Mouse (Mus musculus) midbrain, embryonic 14.5 days (tissue): Measurements from ENCODE around the gene Fggy. TPM values are rescaled to one million over a fixed set of nuclear protein-coding genes. Genes with fewer than 3 reads are reported as not detected.
A peak's percentile ranks its signal among the peaks of the same experiment; 100 is the strongest.

Source experiments
- ATAC-seq: fragments of 200-750 bp; cut with Nextera tagmentation; 2 replicates; pipeline ENCODE4 v1.8.0; 2017; ENCODE audit warnings: moderate number of reproducible peaks, moderate library complexity; ENCODE audit not compliant: low FRiP score, low TSS enrichment
- DNase-seq: peaks from one replicate; pipeline ENCODE4 v3.0.0-alpha.2; 2015
- H3K27ac ChIP-seq: fragments of 300-500 bp; sonication (generic); replicated peaks from 2 replicates; pipeline ENCODE4 v1.5.1; 2014; ENCODE audit warnings: mild to moderate bottlenecking, low read depth, low read length, moderate library complexity
- H3K27me3 ChIP-seq: fragments of 300-500 bp; sonication (generic); 2 replicates; pipeline ENCODE4 v1.6.1; 2014; ENCODE audit warnings: low read length, control low read depth, mixed read lengths; ENCODE audit not compliant: control insufficient read depth, insufficient read depth
- H3K36me3 ChIP-seq: fragments of 300-500 bp; sonication (generic); 2 replicates; pipeline ENCODE4 v1.6.1; 2014; ENCODE audit warnings: low read length, control low read depth; ENCODE audit not compliant: control insufficient read depth, insufficient read depth
- H3K4me1 ChIP-seq: fragments of 300-500 bp; sonication (generic); 2 replicates; pipeline ENCODE4 v1.6.1; 2014; ENCODE audit warnings: mild to moderate bottlenecking, antibody characterized with exemption, low read length, control low read depth; ENCODE audit not compliant: control insufficient read depth, insufficient read depth
- H3K4me2 ChIP-seq: fragments of 300-500 bp; sonication (generic); 2 replicates; pipeline ENCODE4 v1.6.1; 2014; ENCODE audit warnings: mild to moderate bottlenecking, low read length, moderate library complexity
- H3K4me3 ChIP-seq: fragments of 300-500 bp; sonication (generic); replicated peaks from 2 replicates; pipeline ENCODE4 v1.5.1; 2014; ENCODE audit warnings: low read depth, low read length
- H3K9ac ChIP-seq: fragments of 300-500 bp; sonication (generic); replicated peaks from 2 replicates; pipeline ENCODE4 v1.6.1; 2014; ENCODE audit warnings: mild to moderate bottlenecking, low read length, moderate library complexity
- H3K9me3 ChIP-seq: fragments of 300-500 bp; sonication (generic); 2 replicates; pipeline ENCODE4 v1.6.1; 2016; ENCODE audit warnings: low read length, control low read depth, mixed read lengths; ENCODE audit not compliant: control insufficient read depth
- WGBS: fragments of 180-500 bp; shearing (Covaris S2); extraction: QIAGEN DNeasy Blood & Tissue Kit; methylation state at CpG from one replicate; pipeline ENCODE4 v1.1.7; 2014; 5-methylcytosine and 5-hydroxymethylcytosine counted together
- polyA plus RNA-seq: library from polyadenylated mRNA; unstranded; fragments of >200 nt; fragmentation: Nextera tagmentation; extraction: Ambion mirVana; gene quantifications from 2 replicates; pipeline ENCODE4 v1.2.1, GENCODE M21; 2014

The Fggy gene
- polyA plus RNA-seq, 1 experiment from 2014 or later, result 8.8 TPM

DNA sequence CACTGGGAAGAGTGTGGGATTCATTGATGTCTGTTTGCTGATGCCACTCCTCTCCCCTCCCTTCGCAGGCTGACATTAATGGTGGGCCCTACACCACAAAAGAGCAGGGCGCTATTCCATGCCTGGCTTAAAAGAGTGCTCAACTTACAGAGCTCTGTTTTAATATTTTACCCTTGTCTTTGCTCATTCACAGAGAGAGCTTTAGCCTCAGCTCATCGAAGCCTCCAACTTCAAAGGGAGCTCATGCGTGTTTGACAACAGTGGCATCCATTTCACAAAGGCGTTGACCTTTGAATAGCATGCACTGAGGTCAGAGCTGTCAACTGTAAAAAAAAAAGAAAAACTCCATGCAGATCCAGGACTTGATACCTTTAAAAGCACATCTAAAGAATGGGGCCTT is 86.7 kb downstream of the Fggy start:
- no peak for DNase-seq

DNA sequence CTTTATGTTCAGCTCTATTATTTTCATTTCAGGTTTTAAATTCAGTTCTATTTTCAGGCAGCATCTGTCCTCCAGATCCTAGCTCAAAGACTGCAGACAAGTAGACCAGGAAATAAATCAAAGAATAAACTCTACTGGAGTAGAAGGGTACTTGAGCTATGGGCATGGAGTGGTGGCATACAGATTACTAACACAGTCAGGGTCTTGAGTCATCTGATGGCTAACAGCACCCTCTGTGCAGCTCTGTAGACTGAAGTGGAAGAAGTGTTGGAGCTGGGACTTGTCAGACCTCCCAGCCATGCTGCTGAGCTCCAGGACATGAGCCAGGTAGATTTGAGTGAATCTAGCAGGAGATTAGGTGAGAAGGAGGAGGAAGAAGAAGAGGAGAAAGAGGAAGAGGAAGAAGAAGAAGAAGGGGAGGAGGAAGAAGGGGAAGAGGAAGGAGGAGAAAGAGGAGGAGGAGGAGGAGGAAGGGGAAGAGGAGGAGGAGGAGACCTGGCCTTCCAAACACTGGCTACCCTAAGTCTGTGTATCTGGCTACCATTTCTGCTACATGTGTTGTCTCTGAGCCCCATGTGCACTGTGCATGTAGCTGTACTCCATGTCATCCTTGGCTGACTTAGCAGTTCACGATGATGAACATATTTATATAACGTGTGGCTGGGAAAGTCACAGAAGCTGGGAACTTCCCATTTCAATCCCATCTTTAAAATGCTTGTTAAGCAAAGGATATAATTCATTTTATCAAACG is 91.7 kb downstream of the Fggy start:
- whole genome bisulfite sequencing, result 89% methylated on average over 3 of the region's 3 CpGs
- no peak overlapping the region for H3K4me2 ChIP-seq

More for the DNA sequence above, 86.7 kb downstream of the Fggy start:
- no peaks in the 10 kb centered on the region for H3K4me1 ChIP-seq
- 21% methylated on average over 5 of the region's 5 CpGs for WGBS
- no peaks in the 10 kb centered on the region for H3K27me3 ChIP-seq
- ATAC-seq, result no peak
- no peaks in the 10 kb centered on the region for H3K36me3 ChIP-seq
- H3K9me3 ChIP-seq, result no peaks in the 10 kb centered on the region
- no peak overlapping the region for H3K4me2 ChIP-seq
- H3K27ac ChIP-seq, result no peak overlapping the region
- no peak overlapping the region for H3K4me3 ChIP-seq
- H3K9ac ChIP-seq, result no peak overlapping the region

DNA sequence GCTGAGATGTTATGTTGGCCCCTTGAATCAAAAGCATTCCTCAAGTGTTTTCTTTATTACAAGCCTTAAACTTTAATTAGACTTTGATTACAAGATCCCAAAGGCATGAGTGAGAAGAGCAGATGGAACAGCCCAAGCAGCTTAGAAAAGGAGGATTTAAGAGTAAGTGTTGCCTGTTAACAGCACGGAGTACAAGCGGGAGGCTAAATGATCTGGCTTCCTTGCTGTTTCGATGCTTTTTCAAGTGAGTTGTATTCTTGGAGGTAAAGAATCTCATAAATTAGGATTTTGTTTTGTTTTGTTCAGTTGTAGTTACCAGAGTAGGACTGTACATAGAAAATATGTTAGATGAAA is 92.2 kb downstream of the Fggy start:
- 94% methylated on average over 3 of the region's 3 CpGs for WGBS
- Histone ChIP-seq H3K4me2 (no peak overlapping the region), H3K4me1 (0 out of 2 replicates have a peak, but pooled peaks cover 9% of the 10 kb centered on the region), H3K9ac (no peak overlapping the region), H3K4me3 (no peak overlapping the region), H3K36me3 (no peaks in the 10 kb centered on the region), H3K27ac (no peak overlapping the region), H3K27me3 (no peaks in the 10 kb centered on the region), H3K9me3 (no peaks in the 10 kb centered on the region)
- DNase-seq (no peak), ATAC-seq (no peak)

More for the DNA sequence above, 91.7 kb downstream of the Fggy start:
- no peak for ATAC-seq
- H3K27me3 ChIP-seq, result no peaks in the 10 kb centered on the region
- no peaks in the 10 kb centered on the region for H3K9me3 ChIP-seq
- no peak overlapping the region for H3K27ac ChIP-seq
- H3K4me1 ChIP-seq, result 0 out of 2 replicates have a peak, but pooled peaks cover 9% of the 10 kb centered on the region
- DNase-seq, result no peak
- H3K4me3 ChIP-seq, result no peak overlapping the region
- H3K9ac ChIP-seq, result no peak overlapping the region
- H3K36me3 ChIP-seq, result no peaks in the 10 kb centered on the region

DNA sequence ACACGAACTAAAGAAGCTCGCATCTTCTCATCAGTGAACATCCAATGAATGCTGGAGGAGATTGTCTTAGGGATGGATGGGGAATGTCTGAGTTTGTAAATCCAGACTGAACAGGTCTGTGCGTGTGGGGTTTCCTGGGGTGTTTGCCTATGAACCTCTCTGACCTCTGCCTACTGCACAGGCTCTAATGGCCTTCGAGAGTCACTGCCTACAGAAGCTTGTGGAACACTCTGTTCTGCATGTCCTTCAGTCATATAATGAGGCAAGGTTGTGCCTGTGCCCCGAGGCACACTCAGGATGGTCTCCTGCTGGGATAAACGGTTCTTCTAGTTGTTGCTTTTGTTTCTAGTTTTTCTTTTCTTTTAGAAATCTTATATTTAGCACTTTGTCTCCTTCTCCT is 92.7 kb downstream of the Fggy start:
- H3K9me3 ChIP-seq, result no peaks in the 10 kb centered on the region
- no peaks in the 10 kb centered on the region for H3K27me3 ChIP-seq
- no peak overlapping the region for H3K4me3 ChIP-seq
- no peak overlapping the region for H3K4me2 ChIP-seq
- 0 out of 2 replicates have a peak, but pooled peaks cover 9% of the 10 kb centered on the region for H3K4me1 ChIP-seq
- DNase-seq (no peak), ATAC-seq (no peak)
- H3K27ac ChIP-seq, result no peak overlapping the region
- H3K36me3 ChIP-seq, result no peaks in the 10 kb centered on the region
- WGBS, result 75% methylated on average over 6 of the region's 6 CpGs
- no peak overlapping the region for H3K9ac ChIP-seq

DNA sequence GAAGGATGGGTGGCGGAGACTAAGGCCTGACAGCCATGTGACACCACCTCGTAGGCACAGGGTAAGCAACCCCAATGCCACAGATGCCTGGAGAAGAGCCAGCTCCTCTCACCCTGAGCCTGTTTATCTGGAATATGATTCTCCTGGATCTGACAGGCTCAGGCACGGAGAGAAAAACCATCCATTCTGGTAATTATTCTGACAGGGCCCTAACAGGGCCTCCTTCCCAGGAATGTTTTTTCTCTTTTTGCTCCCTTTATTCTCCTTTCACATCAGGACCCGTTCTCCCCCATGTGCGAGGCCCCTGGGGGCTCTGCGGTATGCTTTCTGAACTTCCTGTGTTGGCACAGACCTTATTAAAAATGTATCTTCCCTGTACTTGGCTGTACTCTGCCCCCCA is 94.7 kb downstream of the Fggy start:
- 0 out of 2 replicates have a peak, but pooled peaks cover 9% of the 10 kb centered on the region for H3K4me1 ChIP-seq
- 42% methylated on average over 6 of the region's 6 CpGs for WGBS
- H3K27me3 ChIP-seq, result no peaks in the 10 kb centered on the region
- H3K9me3 ChIP-seq, result no peaks in the 10 kb centered on the region
- peak; percentile 54 for DNase-seq
- H3K4me2 ChIP-seq, result no peak overlapping the region
- no peaks in the 10 kb centered on the region for H3K36me3 ChIP-seq
- no peak overlapping the region for H3K9ac ChIP-seq
- H3K27ac ChIP-seq, result peak overlapping the region; percentile 28
- ATAC-seq, result peak; percentile 46; the same call in 1 of the 2 replicates
- no peak overlapping the region for H3K4me3 ChIP-seq

DNA sequence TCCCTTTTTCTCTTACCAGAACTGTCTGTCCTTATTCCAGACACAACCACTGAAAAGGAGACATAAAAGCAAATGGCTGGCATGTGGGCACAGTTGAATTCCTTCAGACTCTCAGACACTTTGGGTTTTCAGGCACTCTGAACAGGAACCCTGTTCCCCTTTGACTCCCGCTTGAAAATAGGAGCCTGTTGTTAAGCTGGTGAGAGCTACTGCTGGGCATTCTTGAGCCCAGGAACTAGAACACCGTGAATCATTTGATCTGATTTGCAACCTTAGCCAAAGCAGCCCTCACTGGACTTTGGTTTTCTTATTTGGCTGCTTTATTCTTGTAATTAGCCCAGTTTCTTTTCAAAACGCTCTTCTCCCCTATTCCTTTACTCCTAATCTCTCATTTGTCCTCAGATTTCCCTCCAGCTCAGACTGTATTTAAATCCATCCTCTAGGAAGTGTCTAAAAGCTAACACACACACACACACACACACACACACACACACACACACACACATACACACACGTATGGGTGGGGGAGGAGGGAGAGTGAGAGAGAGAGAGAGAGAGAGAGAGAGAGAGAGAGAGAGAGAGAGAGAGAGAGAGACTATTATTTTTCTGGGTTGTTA is 96.1 kb downstream of the Fggy start:
- H3K4me2 ChIP-seq, result no peak overlapping the region
- no peaks in the 10 kb centered on the region for H3K27me3 ChIP-seq
- no peak overlapping the region for H3K4me3 ChIP-seq
- H3K9me3 ChIP-seq, result no peaks in the 10 kb centered on the region
- no peaks in the 10 kb centered on the region for H3K36me3 ChIP-seq
- DNase-seq (no peak), ATAC-seq (no peak)
- no peak overlapping the region for H3K27ac ChIP-seq
- H3K9ac ChIP-seq, result no peak overlapping the region
- WGBS, result 34% methylated on average over 4 of the region's 4 CpGs
- H3K4me1 ChIP-seq, result 0 out of 2 replicates have a peak, but pooled peaks cover 9% of the 10 kb centered on the region

DNA sequence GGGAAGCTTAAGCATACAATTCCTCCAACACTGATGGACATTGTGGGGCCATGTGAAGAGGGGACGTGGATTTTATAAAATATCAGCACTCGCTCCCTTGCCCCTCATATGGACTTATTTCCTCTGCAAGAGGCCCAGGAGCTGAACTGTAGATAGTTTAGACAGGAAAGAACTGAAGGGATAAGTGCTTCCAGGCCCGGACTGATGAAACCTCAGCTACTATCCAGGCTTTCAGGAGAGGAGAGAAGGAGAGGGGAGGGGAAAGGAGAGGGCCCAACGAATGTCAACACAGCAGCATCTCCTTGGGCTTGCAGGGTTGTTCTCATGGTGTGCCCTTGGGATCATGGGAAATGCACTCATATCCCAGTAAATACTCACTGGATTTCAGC is 96.6 kb downstream of the Fggy start:
- H3K4me1 ChIP-seq, result 0 out of 2 replicates have a peak, but pooled peaks cover 9% of the 10 kb centered on the region
- WGBS, result 66% methylated on average over 4 of the region's 4 CpGs
- H3K27ac ChIP-seq, result no peak overlapping the region
- no peak overlapping the region for H3K4me2 ChIP-seq
- H3K36me3 ChIP-seq, result no peaks in the 10 kb centered on the region
- no peaks in the 10 kb centered on the region for H3K9me3 ChIP-seq
- no peaks in the 10 kb centered on the region for H3K27me3 ChIP-seq
- no peak for DNase-seq
- no peak overlapping the region for H3K4me3 ChIP-seq
- ATAC-seq, result no peak
- no peak overlapping the region for H3K9ac ChIP-seq

DNA sequence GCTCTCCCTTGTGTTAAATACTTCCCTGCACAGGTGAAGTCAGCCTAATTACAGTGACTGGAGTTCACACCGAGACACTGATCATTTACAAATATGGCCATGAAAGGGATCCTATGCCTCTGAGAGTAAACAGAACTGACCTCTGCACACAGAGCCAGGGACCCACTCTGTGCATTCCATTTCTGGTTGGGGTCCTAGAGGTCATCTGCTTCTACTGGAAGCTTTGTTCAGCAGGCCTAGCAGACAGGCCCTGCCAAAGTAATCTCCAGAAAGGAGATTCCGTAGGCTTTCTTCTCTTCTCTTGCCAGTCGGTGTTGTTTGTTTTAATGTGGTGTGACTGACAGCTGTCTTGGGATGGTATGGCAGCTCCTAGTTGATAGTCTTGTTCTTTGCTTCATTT is 101.7 kb downstream of the Fggy start:
- DNase-seq (no peak), ATAC-seq (no peak)
- no peak overlapping the region for H3K9ac ChIP-seq
- WGBS, result 13% methylated on average over 3 of the region's 3 CpGs
- H3K9me3 ChIP-seq, result no peaks in the 10 kb centered on the region
- no peaks in the 10 kb centered on the region for H3K27me3 ChIP-seq
- no peak overlapping the region for H3K4me2 ChIP-seq
- no peak overlapping the region for H3K4me3 ChIP-seq
- H3K4me1 ChIP-seq, result no peaks in the 10 kb centered on the region
- no peak overlapping the region for H3K27ac ChIP-seq
- no peaks in the 10 kb centered on the region for H3K36me3 ChIP-seq

DNA sequence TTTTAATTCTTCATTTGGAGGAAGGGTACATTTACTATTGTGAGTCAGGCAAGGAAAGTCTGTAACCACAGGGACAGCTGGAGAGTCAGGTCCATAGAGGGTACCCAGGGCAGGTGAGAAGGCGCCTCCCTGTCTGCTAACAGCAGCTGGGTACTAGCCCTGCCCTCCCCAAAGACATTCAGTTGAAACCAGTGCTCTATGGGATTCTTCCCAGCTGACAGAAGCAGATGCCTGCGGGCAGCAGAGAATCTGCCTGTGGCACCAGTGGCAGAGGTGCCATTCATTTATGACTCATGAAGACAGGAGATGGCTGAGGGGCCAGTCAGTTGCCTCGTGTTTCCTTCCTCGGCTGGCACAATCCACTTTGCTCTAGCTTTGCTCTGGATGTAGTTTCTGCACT is 106.3 kb downstream of the Fggy start:
- ATAC-seq, result no peak
- WGBS, result 87% methylated on average over 4 of the region's 4 CpGs

More for the DNA sequence above, 106.3 kb downstream of the Fggy start:
- Histone ChIP-seq H3K27ac (no peak overlapping the region), H3K36me3 (no peaks in the 10 kb centered on the region), H3K9ac (no peak overlapping the region), H3K9me3 (no peaks in the 10 kb centered on the region), H3K4me1 (no peaks in the 10 kb centered on the region; the same call in 1 of the 2 replicates), H3K27me3 (no peaks in the 10 kb centered on the region), H3K4me3 (no peak overlapping the region), H3K4me2 (no peak overlapping the region)
- no peak for DNase-seq
